Mouse (Mus musculus) limb, embryonic 10.5 days (tissue): ENCODE results near the gene Son. TPM values are rescaled to one million over a fixed set of nuclear protein-coding genes. Genes with fewer than 3 reads are reported as not detected.

ENCODE experiments used
- DNase-seq: peaks from one replicate; pipeline ENCODE4 v3.0.0-alpha.2; 2017; ENCODE audit warnings: low spot score
- H3K27ac ChIP-seq: fragments of 300-500 bp; sonication (generic); 2 replicates; pipeline ENCODE4 v1.5.1; 2016; ENCODE audit warnings: mild to moderate bottlenecking
- H3K27me3 ChIP-seq: fragments of 300-500 bp; sonication (generic); 2 replicates; pipeline ENCODE4 v1.6.1; 2016; ENCODE audit warnings: low read depth, mild to moderate bottlenecking; ENCODE audit not compliant: poor library complexity, severe bottlenecking
- H3K36me3 ChIP-seq: fragments of 300-500 bp; sonication (generic); 2 replicates; pipeline ENCODE4 v1.6.1; 2016; ENCODE audit warnings: mild to moderate bottlenecking, moderate library complexity
- H3K4me1 ChIP-seq: fragments of 300-500 bp; sonication (generic); 2 replicates; pipeline ENCODE4 v1.6.1; 2016
- H3K4me3 ChIP-seq: fragments of 300-500 bp; sonication (generic); 2 replicates; pipeline ENCODE4 v1.5.1; 2016; ENCODE audit warnings: mild to moderate bottlenecking, moderate library complexity
- H3K9me3 ChIP-seq: fragments of 300-500 bp; sonication (generic); replicated peaks from 2 replicates; pipeline ENCODE4 v1.6.1; 2016; ENCODE audit warnings: mild to moderate bottlenecking
- WGBS: fragments of 180-500 bp; shearing (Covaris S2); methylation state at CpG from one replicate; pipeline ENCODE4 v1.1.7; 2016; 5-methylcytosine and 5-hydroxymethylcytosine counted together
- polyA plus RNA-seq: library from polyadenylated mRNA; unstranded; fragments of >200 nt; fragmentation: Nextera tagmentation; extraction: Ambion mirVana; gene quantifications from 2 replicates; pipeline ENCODE4 v1.2.1, GENCODE M21; 2016

Gene Son
- 105 and 122 TPM in 2 replicates for polyA plus RNA-seq

DNA sequence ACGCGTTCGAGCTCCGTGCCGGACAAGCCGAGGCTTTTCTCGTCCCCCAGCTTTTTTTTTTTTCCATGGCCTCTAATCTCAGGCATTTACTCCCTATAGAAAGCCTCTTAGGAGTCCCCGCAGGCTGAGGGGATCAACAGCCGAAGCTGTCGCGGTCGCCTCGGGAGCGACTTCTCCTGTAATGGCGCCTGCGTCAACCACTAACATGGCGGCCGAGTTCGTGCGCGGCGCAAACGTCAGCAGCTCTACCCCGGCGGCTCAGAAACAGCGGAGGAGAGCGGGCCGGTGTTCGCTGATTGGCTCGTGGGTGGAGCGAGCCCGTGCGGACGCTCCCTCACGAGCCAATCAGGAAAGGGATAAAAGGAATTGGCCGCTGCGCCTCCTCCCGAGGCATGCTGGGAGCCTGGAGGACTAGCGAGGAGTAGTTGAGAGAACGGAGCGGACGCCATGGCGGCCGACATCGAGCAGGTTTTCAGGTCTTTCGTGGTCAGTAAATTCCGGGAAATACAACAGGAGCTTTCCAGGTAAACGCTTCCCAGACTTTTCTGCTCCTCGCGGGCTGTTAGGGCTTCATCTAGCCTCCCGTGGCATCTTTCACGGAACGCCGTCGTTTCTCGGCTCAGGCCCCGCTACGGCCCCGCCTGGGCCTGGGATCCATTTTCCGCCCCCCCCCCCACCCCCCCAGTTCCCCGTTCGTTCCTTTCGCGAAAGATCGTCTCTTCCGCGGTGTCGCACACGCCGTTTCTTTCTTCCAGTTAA is at the start of gene Son:
Gene Son (plus strand): TSS at position 46 of the 759 bp plus-strand sequence.
- Histone ChIP-seq H3K9me3 (no peaks in the 10 kb centered on the region), H3K4me1 (peaks cover 12% of the 10 kb centered on the region), H3K27ac (peak within 1 kb of the TSS; percentile 99), H3K27me3 (no peaks in the 10 kb centered on the region), H3K36me3 (peaks cover 31% of the 10 kb centered on the region), H3K4me3 (peak within 1 kb of the TSS; percentile 88)
- WGBS: under 1% methylated on average over 69 of the region's 70 CpGs
- peak; percentile 93 for DNase-seq

DNA sequence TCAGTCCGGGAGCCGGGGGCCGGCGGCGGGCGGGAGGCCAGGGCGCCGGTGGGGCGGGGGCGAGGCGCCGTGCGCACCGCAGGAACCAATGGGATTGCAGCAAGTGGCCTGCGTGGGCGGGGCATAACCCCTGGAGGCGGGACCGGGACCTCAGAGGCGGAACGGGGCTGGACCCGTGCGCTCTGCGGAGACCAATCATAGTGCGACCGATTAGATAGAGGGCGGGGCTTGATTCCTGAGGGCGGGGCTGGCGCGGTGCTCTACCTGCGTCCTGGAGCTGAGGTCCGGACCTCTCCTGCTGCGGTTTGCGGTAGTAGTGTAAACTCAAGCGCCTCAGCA is 49.7 kb upstream of the Son start, which contains the start of gene Tmem50b:
Gene Tmem50b (minus strand): TSS at position 129 of the 339 bp plus-strand sequence.
- peak within 1 kb of the TSS; percentile 78 for H3K27ac ChIP-seq
- WGBS: under 1% methylated on average over 34 of the region's 34 CpGs

DNA sequence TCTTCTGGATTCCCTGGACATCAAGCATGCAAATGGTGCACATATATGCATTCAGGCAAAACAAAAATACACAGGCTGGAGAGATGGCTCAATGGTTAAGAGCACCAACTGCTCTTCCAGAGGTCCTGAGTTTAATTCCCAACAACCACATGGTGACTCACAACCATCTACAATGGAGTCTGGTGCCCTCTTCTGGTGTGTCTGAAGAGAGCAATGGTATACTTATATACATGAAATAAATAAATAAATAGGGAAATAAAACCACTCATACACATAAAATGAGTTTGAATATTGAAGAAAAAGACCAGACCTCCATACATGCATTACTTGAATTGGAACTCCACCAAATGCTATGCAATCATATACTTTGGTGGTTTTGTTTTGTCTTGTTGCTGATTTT is 48.1 kb upstream of the Son start:
- no peak for DNase-seq

More for the DNA sequence above, 49.7 kb upstream of the Son start, which contains the start of gene Tmem50b:
- H3K36me3 ChIP-seq: no peaks in the 10 kb centered on the region
- peak within 1 kb of the TSS; percentile 80 for H3K4me3 ChIP-seq
- H3K9me3 ChIP-seq: no peaks in the 10 kb centered on the region
- peaks cover 35% of the 10 kb centered on the region for H3K27me3 ChIP-seq
- peaks cover 32% of the 10 kb centered on the region for H3K4me1 ChIP-seq
- DNase-seq: peak; percentile 97

DNA sequence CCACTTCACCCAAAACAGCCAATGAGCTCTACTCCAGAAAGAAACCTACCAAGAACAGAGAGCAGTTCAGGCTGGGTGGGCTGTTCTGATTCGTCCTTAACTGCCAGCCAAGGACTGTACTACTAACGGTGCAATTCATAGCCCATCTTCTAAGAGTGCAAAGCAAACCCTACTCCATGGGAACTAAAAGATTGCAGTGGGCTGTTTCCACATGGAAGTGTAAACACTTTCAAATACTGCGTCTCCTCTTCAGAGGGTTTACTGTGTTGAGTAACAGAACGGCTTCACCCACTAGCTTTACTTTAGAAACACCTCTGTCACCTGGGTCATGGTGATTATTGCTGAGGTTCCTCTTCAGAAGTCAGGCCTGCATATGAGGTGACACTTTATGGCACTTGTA is 46.2 kb upstream of the Son start:
- peaks cover 24% of the 10 kb centered on the region for H3K27me3 ChIP-seq
- H3K4me1 ChIP-seq: peaks cover 30% of the 10 kb centered on the region

More for the DNA sequence above, 48.1 kb upstream of the Son start:
- no peak overlapping the region for H3K4me3 ChIP-seq
- peaks cover 27% of the 10 kb centered on the region for H3K4me1 ChIP-seq
- no peak overlapping the region for H3K27ac ChIP-seq
- peaks cover 35% of the 10 kb centered on the region for H3K27me3 ChIP-seq
- no peaks in the 10 kb centered on the region for H3K36me3 ChIP-seq
- H3K9me3 ChIP-seq: no peaks in the 10 kb centered on the region

DNA sequence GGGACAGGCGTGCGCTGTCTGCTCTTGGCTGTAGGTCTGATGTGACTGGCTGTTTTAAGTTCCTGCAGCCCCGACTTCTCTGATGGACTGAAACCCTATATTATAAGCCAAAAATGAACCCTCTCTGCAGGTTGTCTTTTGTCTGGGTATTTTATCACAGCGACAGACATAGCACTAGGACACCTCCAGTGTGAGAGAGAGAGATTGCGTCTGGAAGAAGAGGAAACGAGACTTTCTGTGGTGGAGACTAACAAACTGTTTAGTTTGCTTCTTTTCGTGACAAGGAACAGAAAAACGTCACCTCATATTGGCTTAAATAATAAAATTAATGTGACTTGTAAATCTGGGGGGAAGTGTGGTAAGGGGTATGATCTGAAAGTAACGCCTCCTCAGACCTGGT is 45.6 kb upstream of the Son start:
- 56% methylated on average over 9 of the region's 9 CpGs for WGBS
- no peak overlapping the region for H3K27ac ChIP-seq
- peaks cover 18% of the 10 kb centered on the region for H3K27me3 ChIP-seq
- H3K4me1 ChIP-seq: peaks cover 25% of the 10 kb centered on the region
- DNase-seq: no peak
- no peaks in the 10 kb centered on the region for H3K9me3 ChIP-seq
- no peaks in the 10 kb centered on the region for H3K36me3 ChIP-seq
- no peak overlapping the region for H3K4me3 ChIP-seq

More for the DNA sequence above, 46.2 kb upstream of the Son start:
- DNase-seq: no peak
- H3K36me3 ChIP-seq: no peaks in the 10 kb centered on the region
- H3K9me3 ChIP-seq: no peaks in the 10 kb centered on the region
- no peak overlapping the region for H3K4me3 ChIP-seq
- 51% methylated on average over 4 of the region's 4 CpGs for WGBS
- no peak overlapping the region for H3K27ac ChIP-seq

DNA sequence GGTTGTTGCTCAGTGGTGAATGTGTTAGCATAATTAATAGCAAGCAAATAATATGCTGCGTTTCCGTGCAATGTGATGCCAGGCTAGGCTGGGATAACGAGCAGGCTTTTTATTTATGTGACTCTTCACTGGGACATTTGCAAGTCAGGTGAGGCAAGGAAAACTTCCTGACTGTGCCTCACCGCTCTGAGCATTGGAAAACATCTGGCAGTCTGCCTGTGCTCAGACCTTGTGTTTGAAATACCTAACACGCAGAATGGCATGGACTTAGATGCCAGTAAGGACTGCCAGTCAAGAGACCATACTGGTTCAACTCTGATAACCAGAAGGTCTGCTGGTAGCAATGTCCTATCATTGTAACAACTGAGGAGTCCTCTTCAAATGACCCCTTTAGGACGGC is 42.1 kb upstream of the Son start:
- Histone ChIP-seq H3K4me1 (peaks cover 20% of the 10 kb centered on the region), H3K27me3 (no peaks in the 10 kb centered on the region), H3K36me3 (no peaks in the 10 kb centered on the region), H3K27ac (no peak overlapping the region), H3K9me3 (no peaks in the 10 kb centered on the region), H3K4me3 (no peak overlapping the region)
- no peak for DNase-seq
- 83% methylated on average over 6 of the region's 6 CpGs for WGBS

DNA sequence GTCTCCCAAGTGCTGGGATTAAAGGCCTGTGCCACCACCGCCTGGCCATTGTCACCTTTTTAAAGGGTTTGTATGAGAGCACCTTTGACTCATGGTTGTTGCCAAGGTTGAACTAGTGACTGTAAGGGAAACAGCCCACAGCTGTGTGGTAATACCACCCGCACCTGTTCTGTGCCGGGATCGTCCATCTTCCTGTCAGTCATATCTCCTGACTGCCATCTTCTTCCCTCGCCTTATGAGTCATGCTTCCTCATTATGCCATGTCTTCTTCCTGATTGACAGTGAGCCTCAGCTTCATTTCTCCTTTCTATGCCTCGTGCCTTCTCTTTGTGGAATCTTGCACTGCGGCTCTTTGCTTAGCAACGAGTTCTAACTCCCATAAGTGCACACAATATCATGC is 40.3 kb upstream of the Son start:
- Histone ChIP-seq H3K27me3 (no peaks in the 10 kb centered on the region), H3K4me3 (no peak overlapping the region), H3K27ac (no peak overlapping the region), H3K36me3 (no peaks in the 10 kb centered on the region), H3K4me1 (peaks cover 11% of the 10 kb centered on the region), H3K9me3 (no peaks in the 10 kb centered on the region)
- 91% methylated on average over 8 of the region's 8 CpGs for WGBS
- no peak for DNase-seq

DNA sequence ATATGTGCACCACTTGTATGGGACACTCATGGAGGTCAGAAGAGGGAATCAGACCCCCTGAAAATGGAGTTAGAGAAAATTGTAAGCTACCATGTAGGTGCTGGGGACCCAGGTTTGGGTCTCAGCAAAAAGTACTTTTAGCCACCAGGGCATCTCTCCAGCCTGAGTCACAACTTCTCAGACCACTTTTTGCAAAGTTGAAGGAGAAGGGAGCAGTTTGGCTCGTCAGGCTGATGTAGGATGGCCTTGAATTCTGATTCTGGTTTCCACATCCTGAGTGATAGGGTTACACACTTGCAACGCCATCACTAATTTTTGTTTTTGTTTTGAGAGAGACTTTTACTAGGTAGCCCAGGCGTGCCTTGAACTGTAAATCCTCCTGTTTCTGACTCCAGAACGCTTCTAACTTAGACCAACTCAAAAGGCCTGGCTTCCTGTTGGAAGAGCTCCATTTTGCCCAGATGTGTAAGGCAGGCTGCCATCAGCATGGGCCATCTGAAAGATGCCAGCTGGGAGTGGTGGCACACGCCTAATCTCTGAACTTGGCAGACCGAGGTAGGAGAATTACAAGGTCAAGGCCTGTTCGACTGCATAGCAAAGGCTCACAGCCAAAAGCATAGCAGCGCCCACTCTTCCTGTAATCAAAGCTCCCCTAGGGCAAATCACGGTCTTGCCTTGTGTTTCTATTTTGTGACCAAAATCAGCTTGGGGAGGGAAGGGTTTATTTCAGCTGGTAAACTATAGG is 37.6 kb upstream of the Son start:
- Histone ChIP-seq H3K27ac (no peak overlapping the region), H3K36me3 (no peaks in the 10 kb centered on the region), H3K4me1 (peaks cover 15% of the 10 kb centered on the region), H3K27me3 (no peaks in the 10 kb centered on the region), H3K4me3 (no peak overlapping the region), H3K9me3 (no peaks in the 10 kb centered on the region)
- no peak for DNase-seq
- WGBS: 81% methylated on average over 9 of the region's 9 CpGs

DNA sequence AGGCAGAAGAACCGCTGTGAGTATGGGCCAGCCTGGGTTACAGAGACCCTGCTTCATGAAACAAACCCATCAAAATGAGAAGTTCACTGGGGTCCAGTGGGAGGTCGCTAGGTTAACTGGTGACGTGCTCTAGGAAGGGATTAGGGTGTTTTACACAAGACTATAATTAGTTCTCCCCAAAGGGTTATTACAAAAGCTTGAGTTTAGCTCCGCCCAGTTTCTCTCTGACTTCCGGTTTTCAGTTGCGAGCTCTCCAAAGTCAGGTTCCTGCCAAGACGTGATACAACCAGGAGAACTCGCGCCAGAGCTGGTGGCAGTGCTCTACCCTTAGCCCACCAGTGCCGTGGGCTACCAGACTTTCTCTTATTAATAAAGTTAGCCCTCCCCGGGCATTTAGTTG is 36.1 kb upstream of the Son start:
- DNase-seq: no peak
- 74% methylated on average over 11 of the region's 11 CpGs for WGBS
- Histone ChIP-seq H3K27ac (no peak overlapping the region), H3K36me3 (no peaks in the 10 kb centered on the region), H3K27me3 (no peaks in the 10 kb centered on the region), H3K4me1 (peaks cover 12% of the 10 kb centered on the region), H3K9me3 (no peaks in the 10 kb centered on the region), H3K4me3 (no peak overlapping the region)

DNA sequence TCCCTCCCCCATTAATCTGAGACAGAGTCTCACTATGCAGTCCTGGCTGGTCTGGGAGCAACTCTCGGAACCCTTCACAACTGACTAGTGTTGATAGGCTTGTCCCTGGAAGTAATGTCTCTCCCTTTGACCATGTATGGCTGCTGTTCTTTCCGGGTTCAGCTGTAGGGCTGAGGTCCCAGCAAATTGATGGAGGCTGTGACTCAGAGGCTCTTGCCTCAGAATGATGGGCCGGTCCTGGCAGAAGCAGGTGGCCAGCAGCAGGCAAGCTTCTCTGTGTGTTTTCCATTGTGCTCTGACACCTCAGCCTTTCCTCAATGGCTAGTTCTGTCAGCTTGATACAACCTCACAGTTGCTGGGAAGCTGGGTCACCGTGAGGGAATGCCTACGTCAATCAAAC is 34.8 kb upstream of the Son start:
- no peak overlapping the region for H3K27ac ChIP-seq
- WGBS: 80% methylated on average over 5 of the region's 5 CpGs
- no peaks in the 10 kb centered on the region for H3K9me3 ChIP-seq
- peaks cover 12% of the 10 kb centered on the region for H3K4me1 ChIP-seq
- H3K4me3 ChIP-seq: no peak overlapping the region
- H3K27me3 ChIP-seq: peaks cover 11% of the 10 kb centered on the region; the same call in 1 of the 2 replicates
- no peak for DNase-seq
- H3K36me3 ChIP-seq: no peaks in the 10 kb centered on the region

DNA sequence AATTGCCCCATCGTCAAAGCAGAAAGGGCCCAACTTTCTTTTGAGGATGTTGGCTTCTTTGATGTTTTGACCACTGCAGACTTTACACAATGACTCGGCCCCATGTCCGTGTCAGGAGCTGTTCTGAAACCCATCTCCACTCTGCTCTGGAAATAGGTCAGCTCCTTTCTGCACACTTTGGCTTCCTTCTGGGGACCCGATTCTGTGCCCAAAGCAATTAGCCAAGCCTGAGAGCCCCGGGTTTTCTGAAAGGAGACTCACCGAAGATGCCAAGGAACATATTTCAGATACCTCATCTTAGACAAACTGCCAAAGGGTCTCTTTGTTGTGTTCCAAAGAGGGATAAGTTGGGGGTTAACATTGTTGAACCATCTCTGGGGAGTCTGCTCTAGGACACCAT is 32.8 kb upstream of the Son start:
- Histone ChIP-seq H3K27me3 (peaks cover 14% of the 10 kb centered on the region; the same call in 1 of the 2 replicates), H3K4me1 (peaks cover 12% of the 10 kb centered on the region), H3K9me3 (no peaks in the 10 kb centered on the region), H3K36me3 (no peaks in the 10 kb centered on the region), H3K4me3 (no peak overlapping the region), H3K27ac (no peak overlapping the region)
- 86% methylated on average over 6 of the region's 6 CpGs for WGBS
- no peak for DNase-seq

DNA sequence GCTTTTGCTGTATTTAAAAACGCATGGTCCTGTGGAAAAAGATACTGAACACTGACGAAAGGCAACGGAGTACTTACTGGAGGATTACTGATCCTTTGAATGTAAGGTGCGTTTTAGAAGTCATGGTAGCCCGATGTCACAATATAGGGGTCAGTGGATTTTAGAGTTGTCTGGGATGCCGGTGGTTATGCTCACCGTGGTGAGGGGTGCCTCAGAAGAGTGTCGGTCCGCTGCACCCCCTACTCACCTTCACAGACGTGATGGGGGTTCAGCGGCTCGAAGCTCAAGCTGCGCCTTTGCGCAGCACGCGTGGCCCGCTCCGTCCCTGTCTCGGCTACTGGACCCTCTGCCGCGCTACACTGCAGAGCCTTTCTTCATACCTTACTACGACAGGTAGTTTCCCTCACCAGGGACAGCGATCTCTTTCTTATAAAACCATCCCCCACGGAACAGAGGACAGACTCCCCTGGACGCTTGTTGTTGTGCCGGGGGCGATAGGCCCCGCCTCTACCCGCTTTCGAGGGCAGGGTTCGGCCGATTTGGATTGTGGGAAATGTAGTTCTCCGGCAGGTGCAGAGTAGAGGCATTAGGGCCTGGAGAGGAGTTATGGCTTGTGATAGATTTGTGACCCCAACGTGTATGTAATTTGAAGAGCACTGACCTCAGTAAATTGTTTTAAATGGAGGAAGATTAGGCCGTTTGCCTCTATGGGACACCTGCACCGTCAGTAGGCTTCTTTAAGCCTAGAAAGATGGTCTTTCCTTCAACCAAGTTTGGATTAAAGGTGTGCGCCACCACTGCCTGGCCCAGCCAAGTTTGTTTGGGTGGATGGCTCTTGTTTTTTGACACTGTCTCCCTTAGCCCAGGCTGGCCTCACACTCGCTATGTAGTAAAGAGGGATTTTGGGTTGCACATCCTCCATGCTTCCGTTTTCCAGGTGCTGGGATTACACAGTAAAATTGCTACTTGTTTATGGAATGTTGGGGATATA is 28.5 kb upstream of the Son start, which contains the start of gene Dnajc28:
Gene Dnajc28 (minus strand): TSS at position 516 of the 991 bp plus-strand sequence.
- Histone ChIP-seq H3K4me1 (no peaks in the 10 kb centered on the region; the same call in 1 of the 2 replicates), H3K9me3 (no peaks in the 10 kb centered on the region), H3K27ac (peak within 1 kb of the TSS; percentile 79), H3K4me3 (peak within 1 kb of the TSS; percentile 80), H3K27me3 (peaks cover 14% of the 10 kb centered on the region; the same call in 1 of the 2 replicates), H3K36me3 (peaks cover 42% of the 10 kb centered on the region)
- peak; percentile 76 for DNase-seq
- 10% methylated on average over 39 of the region's 39 CpGs for WGBS
